Mouse (Mus musculus) olfactory bulb, adult 2 months (tissue): ENCODE measurements at regions not wholly inside any gene's neighbourhood (a gene's known extent, or its start where the extent isn't known, plus 50 kb on each side); places are given as distances from the start of the nearest gene placed in this dataset.

Experiments
- H3K27ac ChIP-seq: fragments of 200-500 bp; 2 replicates; pipeline ENCODE4 v1.5.1; 2012; ENCODE audit warnings: low read depth, low read length; ENCODE audit not compliant: insufficient read depth
- H3K4me1 ChIP-seq: fragments of 200-500 bp; 2 replicates; pipeline ENCODE4 v1.6.1; 2012; ENCODE audit warnings: low read length; ENCODE audit not compliant: control insufficient read depth, insufficient read depth
- H3K4me3 ChIP-seq: fragments of 200-500 bp; 2 replicates; pipeline ENCODE4 v1.5.1; 2012; ENCODE audit warnings: mild to moderate bottlenecking, low read depth, low read length, moderate library complexity; ENCODE audit not compliant: insufficient read depth
- CTCF ChIP-seq: fragments of 200-500 bp; IDR thresholded peaks from 2 replicates; pipeline ENCODE4 v1.5.1; 2012; ENCODE audit warnings: low read depth, mild to moderate bottlenecking, low read length, moderate library complexity; ENCODE audit not compliant: insufficient read depth
- POLR2A ChIP-seq: fragments of 200-500 bp; IDR thresholded peaks from 2 replicates; pipeline ENCODE4 v1.6.1; 2012; ENCODE audit warnings: mild to moderate bottlenecking, low read depth, low read length, moderate library complexity; ENCODE audit not compliant: insufficient read depth
- WGBS: fragments of 180-500 bp; shearing (Covaris S2); methylation state at CpG from one replicate; pipeline ENCODE4 v1.1.7; 2018; 5-methylcytosine and 5-hydroxymethylcytosine counted together

GRCm38 (mm10) chr7:36971772-36972171 is 273.9 kb downstream of the Tshz3 start:
- TF ChIP-seq POLR2A (no peak), CTCF (no peak)
- Histone ChIP-seq H3K27ac (no peak overlapping the region), H3K4me1 (no peaks in the 10 kb centered on the region), H3K4me3 (no peak overlapping the region)
- 71% methylated on average over 7 of the region's 7 CpGs for WGBS

GRCm38 (mm10) chr7:36973654-36974320 is 275.9 kb downstream of the Tshz3 start:
- TF ChIP-seq POLR2A (no peak), CTCF (no peak)
- WGBS: 59% methylated on average over 10 of the region's 10 CpGs
- no peak overlapping the region for H3K27ac ChIP-seq
- no peak overlapping the region for H3K4me3 ChIP-seq
- no peaks in the 10 kb centered on the region for H3K4me1 ChIP-seq

- Histone ChIP-seq H3K4me1 (no peaks in the 10 kb centered on the region), H3K27ac (no peak overlapping the region), H3K4me3 (no peak overlapping the region)
- TF ChIP-seq CTCF: no peak
- no peak for TF ChIP-seq POLR2A
- WGBS: 76% methylated on average over 4 of the region's 4 CpGs
Measured at GRCm38 (mm10) chr7:36974573-36974972, 276.7 kb downstream of the Tshz3 start.

GRCm38 (mm10) chr7:36975475-36975874 is 277.6 kb downstream of the Tshz3 start:
- TF ChIP-seq POLR2A (no peak), CTCF (no peak)
- 36% methylated on average over 5 of the region's 5 CpGs for WGBS
- Histone ChIP-seq H3K4me1 (no peaks in the 10 kb centered on the region), H3K4me3 (no peak overlapping the region), H3K27ac (no peak overlapping the region)

- TF ChIP-seq CTCF: no peak
- TF ChIP-seq POLR2A: no peak
- Histone ChIP-seq H3K27ac (no peak overlapping the region), H3K4me1 (no peaks in the 10 kb centered on the region), H3K4me3 (no peak overlapping the region)
- WGBS: 70% methylated on average over 12 of the region's 12 CpGs
Measured at GRCm38 (mm10) chr7:36977819-36978218, 279.9 kb downstream of the Tshz3 start.

GRCm38 (mm10) chr7:36989380-36989779 is 291.5 kb downstream of the Tshz3 start:
- 90% methylated on average over 1 of the region's 1 CpGs for WGBS
- H3K4me1 ChIP-seq: no peaks in the 10 kb centered on the region
- TF ChIP-seq POLR2A: no peak
- no peak for TF ChIP-seq CTCF
- no peak overlapping the region for H3K27ac ChIP-seq
- H3K4me3 ChIP-seq: no peak overlapping the region

GRCm38 (mm10) chr7:37004601-37005000 is 306.7 kb downstream of the Tshz3 start:
- H3K4me3 ChIP-seq: no peak overlapping the region
- no peaks in the 10 kb centered on the region for H3K4me1 ChIP-seq
- H3K27ac ChIP-seq: no peak overlapping the region
- no peak for TF ChIP-seq POLR2A
- no peak for TF ChIP-seq CTCF
- WGBS: 72% methylated on average over 5 of the region's 5 CpGs

GRCm38 (mm10) chr7:37005701-37006100 is 307.8 kb downstream of the Tshz3 start:
- no peak for TF ChIP-seq POLR2A
- no peak for TF ChIP-seq CTCF
- no peak overlapping the region for H3K4me3 ChIP-seq
- 100% methylated on average over 2 of the region's 2 CpGs for WGBS
- H3K4me1 ChIP-seq: no peaks in the 10 kb centered on the region
- no peak overlapping the region for H3K27ac ChIP-seq

- 66% methylated on average over 10 of the region's 10 CpGs for WGBS
- no peak overlapping the region for H3K4me3 ChIP-seq
- H3K27ac ChIP-seq: no peak overlapping the region
- TF ChIP-seq POLR2A: no peak
- no peak for TF ChIP-seq CTCF
- no peaks in the 10 kb centered on the region for H3K4me1 ChIP-seq
Measured at GRCm38 (mm10) chr7:37006921-37007320, 309.0 kb downstream of the Tshz3 start.
